Mouse (Mus musculus): Measurements from ENCODE around the gene Man1c1.

DNA sequence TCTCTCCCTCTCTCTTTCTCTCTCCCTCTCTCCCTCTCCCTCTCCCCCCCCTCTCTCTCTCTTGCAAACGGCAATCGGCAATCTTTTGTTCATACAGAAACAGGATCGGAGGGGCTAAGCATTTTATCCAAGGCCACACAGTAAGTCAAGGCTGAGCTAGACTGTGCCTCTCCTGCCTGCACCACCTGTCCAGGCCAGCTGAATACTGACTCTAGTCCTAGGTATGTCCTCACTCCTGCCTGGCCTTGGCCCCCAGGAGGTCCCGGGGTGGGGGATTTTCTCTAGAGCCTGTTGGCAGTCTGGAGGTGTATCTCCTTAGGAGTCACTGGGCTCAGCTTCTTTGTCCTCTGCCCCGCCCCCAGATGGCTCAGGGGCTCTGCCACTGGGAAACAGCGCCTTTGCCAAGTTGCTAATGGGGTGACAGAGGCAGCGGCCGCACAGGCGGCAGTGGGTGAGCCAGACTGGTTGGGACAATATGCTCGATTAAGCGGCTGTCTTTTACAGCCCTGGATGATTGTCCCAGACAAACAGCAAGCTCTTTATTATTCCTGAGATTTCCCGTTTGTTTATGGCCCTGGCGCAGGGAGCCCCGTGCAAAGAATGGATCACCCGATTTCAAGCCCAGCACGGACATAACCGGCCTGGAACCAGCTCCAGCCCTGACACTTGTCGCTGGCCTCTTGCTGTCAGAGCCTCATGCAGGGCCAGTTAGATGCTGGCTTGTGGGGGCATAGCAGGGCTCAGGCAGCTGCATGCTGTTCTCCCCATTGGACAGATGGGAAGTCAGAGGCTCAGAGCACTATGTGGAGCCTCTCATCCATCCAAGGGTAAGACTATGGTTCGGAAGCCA is 136.5 kb downstream of the Man1c1 start:
- no peak for TF ChIP-seq POLR2A (IDR thresholded peaks at IDR 0.05; ENCODE audit: low read depth, low read length)
- no peak for TF ChIP-seq CTCF (IDR thresholded peaks at IDR 0.05; ENCODE audit: extremely low read depth, insufficient read depth, insufficient read length, insufficient replicate concordance)

Measured in spleen, adult 2 months (tissue).